Mouse (Mus musculus) gastrocnemius, postnatal 10 days (tissue): ENCODE data around the gene Rragc. TPM values are rescaled to one million over a fixed set of nuclear protein-coding genes. Genes with fewer than 3 reads are reported as not detected.

Experiments used
- DNase-seq: peaks from one replicate; pipeline ENCODE4 v3.0.0; 2021; ENCODE audit warnings: mixed read lengths
- total RNA-seq, 2 experiments: library from RNA; stranded (reverse); gene quantifications; 2 replicates each; pipeline ENCODE4 v1.2.3; 2021

The Rragc gene
- total RNA-seq, 2 experiments from 2014 or later: 28.8 to 34.0 TPM

GRCm38 (mm10) chr4:123952059-123952458 is 34.8 kb downstream of the Rragc start:
- DNase-seq: no peak

GRCm38 (mm10) chr4:123956703-123957491 is 39.7 kb downstream of the Rragc start:
- DNase-seq: peak; percentile 87

GRCm38 (mm10) chr4:123957492-123957808 is 40.2 kb downstream of the Rragc start:
- no peak for DNase-seq

- no peak for DNase-seq
These were observed 40.6 kb downstream of the Rragc start for GRCm38 (mm10) chr4:123957891-123958290.

- DNase-seq: no peak
These were observed 43.7 kb downstream of the Rragc start for GRCm38 (mm10) chr4:123960955-123961354.

DNA sequence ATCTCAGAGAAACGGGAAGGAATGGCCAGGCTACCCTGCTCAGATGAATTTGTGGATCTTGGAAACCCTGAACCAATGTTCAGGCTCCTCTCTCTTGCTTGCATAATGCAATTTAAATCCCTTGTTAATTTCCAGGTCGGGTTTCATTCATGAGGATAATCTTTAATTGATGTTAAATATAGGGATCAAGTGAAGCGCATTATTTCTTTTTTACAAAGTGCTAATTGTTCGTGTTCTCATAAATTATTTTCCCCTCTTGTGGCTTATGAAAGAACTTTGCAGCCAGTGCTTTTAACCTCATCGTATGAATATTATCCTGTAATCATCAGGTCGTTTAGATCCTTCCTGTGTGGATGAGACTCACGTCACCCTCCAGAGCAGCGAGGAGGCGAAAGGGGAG is 45.5 kb downstream of the Rragc start:
- no peak for DNase-seq

GRCm38 (mm10) chr4:123968663-123969321 is 51.5 kb downstream of the Rragc start:
- no peak for DNase-seq

DNA sequence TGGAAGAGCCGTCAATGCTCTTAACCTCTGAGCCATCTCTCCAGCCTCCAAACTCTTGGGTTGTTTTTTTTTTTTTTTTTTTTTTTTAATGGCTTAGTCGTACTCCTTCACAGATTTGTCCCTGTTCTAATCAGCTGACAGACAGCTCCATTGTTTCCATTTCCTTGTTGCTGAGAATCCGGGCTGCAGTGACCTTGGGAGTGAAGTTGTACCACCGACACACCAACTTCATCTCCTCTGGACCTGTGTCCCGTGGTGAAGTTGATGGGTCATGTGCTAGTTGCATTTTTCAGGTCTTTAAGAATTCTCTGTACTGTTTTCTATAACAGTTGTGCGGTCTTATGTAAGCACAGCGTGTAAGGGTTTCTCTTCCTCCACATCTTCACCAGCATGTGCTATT is 52.2 kb downstream of the Rragc start:
- DNase-seq: no peak

GRCm38 (mm10) chr4:123971059-123971458 is 53.8 kb downstream of the Rragc start:
- no peak for DNase-seq

- no peak for DNase-seq
These were observed 55.3 kb downstream of the Rragc start for GRCm38 (mm10) chr4:123972423-123973049.

DNA sequence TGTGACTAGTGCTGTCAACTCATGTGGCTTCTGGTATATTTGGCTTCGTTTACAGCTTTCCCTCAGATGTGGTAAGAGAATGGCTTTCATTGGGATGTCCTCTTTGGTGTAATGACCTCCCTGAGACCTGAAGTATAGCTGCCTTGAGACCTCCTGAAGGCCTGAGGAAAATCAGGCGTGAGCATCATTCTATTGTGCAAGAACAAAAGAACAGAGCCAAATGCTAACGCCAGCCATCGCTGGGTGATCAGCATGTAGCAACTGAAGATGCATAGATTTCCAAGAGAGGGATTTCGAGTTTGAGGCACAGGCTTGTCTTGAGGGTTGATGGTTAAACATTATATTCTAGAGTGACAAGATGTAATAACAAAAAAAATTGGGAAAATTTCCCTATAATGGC is 64.9 kb downstream of the Rragc start:
- DNase-seq: no peak

Other genes starting within 250 kb of the Rragc start
- 100 to 1,000 TPM; 108 to 144 TPM for gene Macf1, start 233.1 kb upstream of the Rragc start, total RNA-seq
- gene Ndufs5, start 199.2 kb upstream of the Rragc start, total RNA-seq: 100 to 1,000 TPM; 227 to 266 TPM
- 10 to 100 TPM; 20.9 to 23.0 TPM for gene Akirin1, start 167.1 kb upstream of the Rragc start, total RNA-seq
- gene Rhbdl2, start 129.6 kb upstream of the Rragc start, total RNA-seq: 1 to 10 TPM in 1 of 2 experiments, not detected in 1; 1.5 TPM
- gene 4933427I04Rik, start 57.8 kb upstream of the Rragc start, total RNA-seq: not detected
- 10 to 100 TPM; 17.8 to 22.4 TPM for gene Mycbp, start 12.6 kb upstream of the Rragc start, total RNA-seq
- gene 4930535I16Rik, start 576 bp downstream of the Rragc start, total RNA-seq: not detected